Mouse (Mus musculus): ENCODE data around the gene Gja5.
"Not testable (repeated sequence)": the region's sequence is repeated elsewhere in the genome, so short reads cannot be mapped to it uniquely, and the experiment has no call there.

Gene Gja5

GRCm38 (mm10) chr3:97032053-97032496 is 127.6 kb downstream of the Gja5 start:
- DNase-seq (ENCODE audit: low read depth in 2 of 2, low spot score in 2 of 2): no peak

GRCm38 (mm10) chr3:97035558-97035957 is 131.1 kb downstream of the Gja5 start:
- no peak for DNase-seq (ENCODE audit: low read depth in 2 of 2, low spot score in 2 of 2)

GRCm38 (mm10) chr3:97037119-97037518 is 132.6 kb downstream of the Gja5 start:
- no peak for DNase-seq (ENCODE audit: low read depth in 2 of 2, low spot score in 2 of 2)

- no peak for DNase-seq (ENCODE audit: low read depth in 2 of 2, low spot score in 2 of 2)
Measured at GRCm38 (mm10) chr3:97039721-97040120, 135.2 kb downstream of the Gja5 start.

GRCm38 (mm10) chr3:97044188-97044587 is 139.7 kb downstream of the Gja5 start:
- no peak for DNase-seq (ENCODE audit: low read depth in 2 of 2, low spot score in 2 of 2)

- no peak for DNase-seq (ENCODE audit: low read depth in 2 of 2, low spot score in 2 of 2)
Measured at GRCm38 (mm10) chr3:97047757-97048156, 143.3 kb downstream of the Gja5 start.

- DNase-seq (ENCODE audit: low read depth in 2 of 2, low spot score in 2 of 2): no peak
Measured at GRCm38 (mm10) chr3:97048360-97048759, 143.9 kb downstream of the Gja5 start.

- no peak for DNase-seq (ENCODE audit: low read depth in 2 of 2, low spot score in 2 of 2)
Measured at GRCm38 (mm10) chr3:97051264-97051744, 146.8 kb downstream of the Gja5 start.

GRCm38 (mm10) chr3:97052069-97052799 is 147.7 kb downstream of the Gja5 start:
- DNase-seq (ENCODE audit: low read depth in 2 of 2, low spot score in 2 of 2): no peak

- DNase-seq (ENCODE audit: low read depth in 2 of 2, low spot score in 2 of 2): no peak
Measured at GRCm38 (mm10) chr3:97058704-97059103, 154.2 kb downstream of the Gja5 start.

- no peak for DNase-seq (ENCODE audit: low read depth in 2 of 2, low spot score in 2 of 2)
Measured at GRCm38 (mm10) chr3:97060119-97060518, 155.6 kb downstream of the Gja5 start.

- DNase-seq (ENCODE audit: low read depth in 2 of 2, low spot score in 2 of 2): no peak
Measured at GRCm38 (mm10) chr3:97062814-97063213, 158.3 kb downstream of the Gja5 start.

- no peak for DNase-seq (ENCODE audit: low read depth in 2 of 2, low spot score in 2 of 2)
Measured at GRCm38 (mm10) chr3:97064046-97064445, 159.6 kb downstream of the Gja5 start.

- DNase-seq (ENCODE audit: low read depth in 2 of 2, low spot score in 2 of 2): not testable (repeated sequence)
Measured at GRCm38 (mm10) chr3:97069589-97069988, 165.1 kb downstream of the Gja5 start.

GRCm38 (mm10) chr3:97071916-97072315 is 167.4 kb downstream of the Gja5 start:
- DNase-seq (ENCODE audit: low read depth in 2 of 2, low spot score in 2 of 2): not testable (repeated sequence)

- not testable (repeated sequence) for DNase-seq (ENCODE audit: low read depth in 2 of 2, low spot score in 2 of 2)
Measured at GRCm38 (mm10) chr3:97072361-97072760, 167.9 kb downstream of the Gja5 start.

- DNase-seq (ENCODE audit: low read depth in 2 of 2, low spot score in 2 of 2): not testable (repeated sequence)
Measured at GRCm38 (mm10) chr3:97075744-97076350, 171.4 kb downstream of the Gja5 start.

- DNase-seq (ENCODE audit: low read depth in 2 of 2, low spot score in 2 of 2): peak in 1 of 2 experiments; percentile 24
Measured at GRCm38 (mm10) chr3:97076412-97076811, 171.9 kb downstream of the Gja5 start.

GRCm38 (mm10) chr3:97078436-97078835 is 173.9 kb downstream of the Gja5 start:
- DNase-seq (ENCODE audit: low read depth in 2 of 2, low spot score in 2 of 2): no peak

GRCm38 (mm10) chr3:97082156-97082555 is 177.7 kb downstream of the Gja5 start:
- no peak for DNase-seq (ENCODE audit: low read depth in 2 of 2, low spot score in 2 of 2)

- DNase-seq (ENCODE audit: low read depth in 2 of 2, low spot score in 2 of 2): peak; percentile 46 to 56
Measured at GRCm38 (mm10) chr3:97087326-97087725, 182.8 kb downstream of the Gja5 start.

- not testable (repeated sequence) for DNase-seq (ENCODE audit: low read depth in 2 of 2, low spot score in 2 of 2)
Measured at GRCm38 (mm10) chr3:97088291-97088690, 183.8 kb downstream of the Gja5 start.
